Mouse (Mus musculus): ENCODE data around the gene Gm973. TPM values are rescaled to one million over a fixed set of nuclear protein-coding genes. Genes with fewer than 3 reads are reported as not detected.

Gene Gm973
- polyA plus RNA-seq, 1 experiment from 2014 or later = 9.6 TPM

DNA sequence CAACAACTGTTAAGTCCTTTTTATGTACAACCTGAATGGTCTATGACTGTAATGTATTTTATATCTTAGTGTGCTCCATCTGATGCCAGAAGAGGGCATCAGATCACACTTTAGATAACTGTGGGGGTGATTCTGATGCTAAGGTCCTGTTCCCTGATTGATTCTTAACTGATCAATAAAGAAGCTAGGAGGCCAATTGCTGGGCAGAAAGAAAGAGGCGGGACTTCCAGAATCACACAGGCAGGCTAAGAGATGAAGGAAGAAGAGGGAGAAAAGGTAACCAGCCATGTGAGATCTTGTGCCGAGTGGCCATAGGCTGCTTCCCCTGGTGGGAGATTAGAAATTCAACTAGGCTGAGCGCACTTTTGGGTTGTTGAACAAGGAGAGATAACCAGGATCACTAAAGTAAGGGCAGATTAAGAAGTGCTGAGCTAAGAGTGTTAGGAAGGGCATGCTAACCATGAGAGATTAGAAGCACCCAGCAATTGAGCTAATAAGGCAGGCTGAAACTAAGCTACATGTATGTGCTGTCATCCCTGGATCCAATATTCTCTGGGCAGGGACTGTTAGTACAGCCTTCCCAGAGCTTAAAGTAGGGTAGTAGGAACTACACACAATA lies 135.2 kb downstream of the Gm973 start:
- no peaks in the 10 kb centered on the region for H3K4me1 ChIP-seq
- H3K4me2 ChIP-seq = no peak overlapping the region
- no peaks in the 10 kb centered on the region for H3K9me3 ChIP-seq (replicated peaks)
- H3K9ac ChIP-seq (replicated peaks) = no peak overlapping the region
- no peak for ATAC-seq (ENCODE audit: low FRiP score)
- peaks cover 29% of the 10 kb centered on the region for H3K36me3 ChIP-seq
- H3K27me3 ChIP-seq (replicated peaks) = no peaks in the 10 kb centered on the region
- no peak overlapping the region for H3K4me3 ChIP-seq (replicated peaks)
- WGBS = 93% methylated on average over 3 of the region's 3 CpGs
- H3K27ac ChIP-seq (replicated peaks) = no peak overlapping the region

DNA sequence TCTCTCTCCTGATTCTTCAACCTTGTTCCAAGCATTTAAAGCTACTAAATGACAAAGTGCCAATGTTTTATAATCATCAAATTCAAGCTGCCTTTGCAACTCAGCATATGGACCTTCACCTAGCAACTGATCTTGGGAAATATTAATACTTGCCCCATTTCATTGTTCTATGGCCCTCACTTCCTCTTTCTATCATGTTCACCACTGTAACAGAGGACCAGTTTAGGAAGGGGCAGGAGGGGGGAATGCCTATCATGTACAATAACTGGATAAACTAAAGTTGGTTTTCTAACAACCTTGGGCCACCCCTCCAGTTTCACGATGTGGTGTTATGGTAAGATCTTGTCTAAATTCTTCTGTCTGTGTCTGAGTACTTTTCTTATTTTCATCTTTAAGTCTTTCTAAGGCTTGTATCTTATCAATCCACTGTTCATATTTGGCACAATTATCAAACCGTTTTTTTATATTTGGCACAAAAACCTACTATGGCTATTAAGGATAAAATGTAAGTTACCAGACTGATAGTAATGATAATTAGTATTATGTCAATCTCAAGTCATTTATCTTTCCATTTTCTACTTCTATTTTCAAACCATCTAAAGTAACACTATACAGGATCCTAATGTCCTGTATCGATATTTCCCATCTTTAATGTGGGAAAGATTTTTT lies 137.3 kb downstream of the Gm973 start:
- H3K27me3 ChIP-seq (replicated peaks) = no peaks in the 10 kb centered on the region
- H3K4me2 ChIP-seq = no peak overlapping the region
- no peak overlapping the region for H3K4me3 ChIP-seq (replicated peaks)
- H3K27ac ChIP-seq (replicated peaks) = no peak overlapping the region
- peaks cover 24% of the 10 kb centered on the region for H3K36me3 ChIP-seq
- no peak overlapping the region for H3K9ac ChIP-seq (replicated peaks)
- no peaks in the 10 kb centered on the region for H3K9me3 ChIP-seq (replicated peaks)
- WGBS = 95% methylated on average over 3 of the region's 3 CpGs
- no peaks in the 10 kb centered on the region for H3K4me1 ChIP-seq
- ATAC-seq (ENCODE audit: low FRiP score) = no peak

DNA sequence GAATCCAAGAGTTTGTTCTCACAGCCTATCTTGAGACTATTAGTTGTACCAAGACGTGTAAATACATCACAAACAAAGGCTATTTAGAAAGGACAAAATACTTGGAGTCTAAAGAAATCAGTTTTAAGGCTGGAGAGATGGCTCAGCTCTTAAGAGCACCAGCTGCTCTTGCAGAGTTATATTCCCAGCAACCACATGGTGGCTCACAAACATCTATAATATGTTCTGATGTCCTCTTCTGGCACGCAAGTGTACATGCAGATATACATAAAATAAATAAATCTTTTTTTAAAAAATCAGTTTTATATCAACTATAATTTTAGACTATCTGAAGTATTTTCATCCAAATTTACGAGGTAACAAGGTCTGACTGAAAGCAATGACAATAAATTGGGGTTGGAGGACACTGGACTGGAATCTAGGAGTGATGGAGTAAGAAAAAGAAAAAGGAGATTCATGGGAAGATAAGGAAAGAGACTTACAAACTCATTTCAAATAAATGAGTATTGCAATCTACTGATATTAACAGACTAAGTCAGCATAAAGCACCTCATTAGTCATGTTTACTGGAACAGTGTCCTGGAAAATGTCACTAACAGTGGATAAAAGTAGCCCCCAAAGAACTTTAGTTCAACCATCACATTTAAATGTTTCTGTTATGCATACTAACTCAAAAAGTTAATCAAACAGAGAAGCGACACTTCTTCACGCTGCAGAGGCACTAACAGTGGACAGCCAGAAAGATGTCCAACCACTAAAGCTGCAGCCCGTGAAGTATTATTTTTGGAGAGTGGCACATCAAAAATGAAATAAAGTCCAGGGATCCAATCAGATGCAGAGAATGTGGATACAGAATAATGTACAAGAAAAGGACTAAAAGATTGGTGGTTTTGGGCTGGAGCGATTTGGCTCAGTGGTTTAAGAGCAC lies 140.4 kb downstream of the Gm973 start:
- ATAC-seq (ENCODE audit: low FRiP score) = no peak
- no peaks in the 10 kb centered on the region for H3K27me3 ChIP-seq (replicated peaks)
- WGBS = 90% methylated on average over 7 of the region's 7 CpGs
- H3K9me3 ChIP-seq (replicated peaks) = no peaks in the 10 kb centered on the region
- H3K4me1 ChIP-seq = no peaks in the 10 kb centered on the region
- peaks cover 12% of the 10 kb centered on the region for H3K36me3 ChIP-seq
- no peak overlapping the region for H3K4me2 ChIP-seq
- H3K4me3 ChIP-seq (replicated peaks) = no peak overlapping the region
- H3K9ac ChIP-seq (replicated peaks) = no peak overlapping the region
- no peak overlapping the region for H3K27ac ChIP-seq (replicated peaks)

- no peak for ATAC-seq (ENCODE audit: low FRiP score)
- Histone ChIP-seq H3K9ac (replicated peaks) (no peak overlapping the region), H3K4me1 (peaks cover 8% of the 10 kb centered on the region), H3K4me2 (no peak overlapping the region), H3K9me3 (replicated peaks) (no peaks in the 10 kb centered on the region), H3K27ac (replicated peaks) (no peak overlapping the region), H3K4me3 (replicated peaks) (no peak overlapping the region), H3K36me3 (no peaks in the 10 kb centered on the region), H3K27me3 (replicated peaks) (no peaks in the 10 kb centered on the region)
- 84% methylated on average over 3 of the region's 3 CpGs for WGBS
Measured at GRCm38 (mm10) chr1:59663456-59664135, 147.5 kb downstream of the Gm973 start.

GRCm38 (mm10) chr1:59668871-59669270 lies 152.8 kb downstream of the Gm973 start:
- Histone ChIP-seq H3K27ac (replicated peaks) (no peak overlapping the region), H3K27me3 (replicated peaks) (no peaks in the 10 kb centered on the region), H3K36me3 (no peaks in the 10 kb centered on the region), H3K4me3 (replicated peaks) (no peak overlapping the region), H3K9ac (replicated peaks) (no peak overlapping the region), H3K9me3 (replicated peaks) (no peaks in the 10 kb centered on the region), H3K4me2 (peak overlapping the region; percentile 82), H3K4me1 (peaks cover 28% of the 10 kb centered on the region)
- no peak for ATAC-seq (ENCODE audit: low FRiP score)
- 94% methylated on average over 2 of the region's 2 CpGs for WGBS

DNA sequence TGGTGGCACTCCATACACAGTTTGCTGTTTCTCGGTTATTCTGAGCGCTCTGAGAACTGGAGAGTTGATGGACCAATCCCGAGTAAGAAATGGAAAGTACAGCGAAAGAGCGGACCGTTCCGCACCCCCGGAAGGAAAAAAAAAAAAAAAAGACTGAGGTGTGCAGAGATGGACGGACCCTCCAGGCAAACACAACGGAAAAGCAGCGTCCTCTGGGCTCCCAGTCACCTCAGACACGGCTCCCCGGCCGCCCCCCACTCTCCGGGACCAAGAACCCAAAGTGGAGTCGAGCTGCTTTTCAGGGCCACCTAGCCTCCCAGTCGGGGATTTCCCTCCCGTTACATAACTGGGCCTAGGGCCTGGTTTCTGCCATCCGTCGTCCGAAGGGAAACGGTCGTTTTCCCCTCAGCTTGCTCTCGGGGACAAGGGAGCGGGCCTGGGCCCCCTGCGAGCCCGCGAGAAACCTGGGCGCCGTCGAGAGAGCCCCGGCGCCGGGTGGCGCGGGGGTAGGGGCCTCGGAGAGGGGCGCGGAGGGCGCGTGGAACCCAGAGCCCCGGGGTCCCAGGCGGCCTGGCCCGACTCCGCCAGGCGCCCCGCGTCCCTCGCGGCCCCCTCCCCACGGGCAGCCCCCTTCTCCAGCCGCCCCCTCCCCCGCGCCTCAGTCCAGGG lies 154.0 kb downstream of the Gm973 start:
- Histone ChIP-seq H3K27ac (replicated peaks) (peak overlapping the region; percentile 94), H3K4me1 (peaks cover 28% of the 10 kb centered on the region), H3K9me3 (replicated peaks) (no peaks in the 10 kb centered on the region), H3K4me3 (replicated peaks) (peak overlapping the region; percentile 84), H3K4me2 (peak overlapping the region; percentile 82), H3K36me3 (no peaks in the 10 kb centered on the region), H3K9ac (replicated peaks) (peak overlapping the region; percentile 93), H3K27me3 (replicated peaks) (no peaks in the 10 kb centered on the region)
- WGBS = under 1% methylated on average over 52 of the region's 54 CpGs
- peak; percentile 76 for ATAC-seq (ENCODE audit: low FRiP score)

- H3K9me3 ChIP-seq (replicated peaks) = no peaks in the 10 kb centered on the region
- H3K27me3 ChIP-seq (replicated peaks) = no peaks in the 10 kb centered on the region
- H3K4me3 ChIP-seq (replicated peaks) = peak within 1 kb of the TSS; percentile 84
- H3K9ac ChIP-seq (replicated peaks) = peak within 1 kb of the TSS; percentile 93
- no peaks in the 10 kb centered on the region for H3K36me3 ChIP-seq
- H3K4me2 ChIP-seq = peak within 1 kb of the TSS; percentile 82
- ATAC-seq (ENCODE audit: low FRiP score) = peak; percentile 96
- peak within 1 kb of the TSS; percentile 94 for H3K27ac ChIP-seq (replicated peaks)
- WGBS = 0% methylated on average over 36 of the region's 36 CpGs
- H3K4me1 ChIP-seq = peaks cover 28% of the 10 kb centered on the region
Measured at GRCm38 (mm10) chr1:59670641-59671168, 154.6 kb downstream of the Gm973 start, which contains the start of gene Sumo1. Gene Sumo1, minus strand, starts transcription at chr1:59670834.

DNA sequence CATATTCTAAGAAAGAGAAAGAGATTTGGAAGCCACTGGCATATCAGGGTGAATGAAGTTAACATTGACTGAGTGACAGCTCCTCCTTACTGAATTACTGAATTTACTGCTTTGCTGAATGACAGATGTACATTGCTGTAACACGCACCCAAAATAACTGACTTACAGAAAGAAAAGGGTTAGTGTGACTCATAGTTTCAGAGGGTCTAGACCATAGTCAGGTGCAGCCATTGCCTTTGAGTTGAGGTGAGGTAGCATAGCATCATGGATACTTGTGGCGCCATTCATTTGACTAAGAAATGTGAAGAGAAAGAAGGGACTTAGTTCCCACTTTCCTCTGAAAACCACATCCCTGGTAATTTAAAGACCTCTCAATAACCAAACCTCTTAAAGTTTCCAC lies 157.6 kb downstream of the Gm973 start:
- H3K4me3 ChIP-seq (replicated peaks) = no peak overlapping the region
- no peak for ATAC-seq (ENCODE audit: low FRiP score)
- 97% methylated on average over 2 of the region's 2 CpGs for WGBS
- H3K9me3 ChIP-seq (replicated peaks) = no peaks in the 10 kb centered on the region
- H3K36me3 ChIP-seq = no peaks in the 10 kb centered on the region
- H3K27ac ChIP-seq (replicated peaks) = no peak overlapping the region
- H3K27me3 ChIP-seq (replicated peaks) = no peaks in the 10 kb centered on the region
- peaks cover 20% of the 10 kb centered on the region for H3K4me1 ChIP-seq
- no peak overlapping the region for H3K4me2 ChIP-seq
- H3K9ac ChIP-seq (replicated peaks) = no peak overlapping the region

- peak overlapping the region; percentile 89 for H3K4me3 ChIP-seq (replicated peaks)
- 13% methylated on average over 11 of the region's 11 CpGs for WGBS
- H3K4me2 ChIP-seq = peak overlapping the region; percentile 94
- H3K4me1 ChIP-seq = peaks cover 22% of the 10 kb centered on the region
- 0 out of 2 replicates have a peak, but pooled peaks cover 11% of the 10 kb centered on the region for H3K27me3 ChIP-seq (replicated peaks)
- H3K9ac ChIP-seq (replicated peaks) = peak overlapping the region; percentile 37; the same call in 1 of the 2 replicates
- no peak overlapping the region for H3K27ac ChIP-seq (replicated peaks)
- H3K36me3 ChIP-seq = no peaks in the 10 kb centered on the region
- peak; percentile 66 for ATAC-seq (ENCODE audit: low FRiP score)
- no peaks in the 10 kb centered on the region for H3K9me3 ChIP-seq (replicated peaks)
Measured at GRCm38 (mm10) chr1:59683926-59684818, 168.1 kb downstream of the Gm973 start.

Measured in neural tube, embryonic 15.5 days (tissue).